In the genomic region with DNA sequence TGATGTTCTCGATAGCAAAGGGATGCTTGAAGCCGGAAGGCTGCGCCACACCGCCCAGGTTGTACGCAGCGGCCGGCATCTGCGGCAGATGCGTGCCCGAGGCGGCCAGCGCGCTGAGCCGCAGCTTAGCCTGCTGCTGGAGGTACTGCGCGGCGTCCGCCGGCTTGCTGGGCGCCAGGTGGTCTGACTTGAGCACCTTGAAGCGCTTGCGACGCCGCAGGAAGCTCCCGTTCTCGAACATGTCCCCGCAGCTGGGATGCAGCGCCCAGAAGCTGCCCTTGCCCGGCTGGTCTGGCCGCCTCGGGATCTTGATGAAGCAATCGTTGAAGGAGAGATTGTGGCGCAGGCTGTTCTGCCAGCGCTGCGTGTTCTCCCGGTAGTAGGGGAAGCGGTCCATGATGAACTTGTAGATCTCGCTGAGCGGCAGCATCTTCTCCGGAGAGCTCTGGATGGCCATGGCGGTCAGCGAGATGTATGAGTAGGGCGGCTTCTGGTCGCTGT, we compare ENCODE assay signal across 10 mouse cellular contexts. TPM values are rescaled to one million over a fixed set of nuclear protein-coding genes. Genes with fewer than 3 reads are reported as not detected.
DNase-seq lines count a peak whose midpoint lies in the region; ATAC-seq lines count a peak whose summit lies in the region.
"Had no signal": no experiment of that assay in that cellular context is flagged by ENCODE, and none has a peak within 500 bp of the region (broad histone marks: within the 10 kb centered on the region; RNA-seq: fewer than 3 reads in every experiment).

No protein-coding gene starts in this region.

- under 1% methylated on average over 44 of the region's 44 CpGs for WGBS in kidney, embryonic 15.5 days
- WGBS in embryonic facial prominence, embryonic 11.5 days, result under 1% methylated on average over 44 of the region's 44 CpGs
- WGBS in limb, embryonic 10.5 days, result under 1% methylated on average over 44 of the region's 44 CpGs

- no peak overlapping the region for H3K9ac ChIP-seq in kidney, embryonic 15.5 days
- peak overlapping the region; percentile 28; the same call in 1 of the 2 replicates for H3K9ac ChIP-seq in embryonic facial prominence, embryonic 11.5 days (replicated peaks; ENCODE audit: low read length)

- peaks cover 43% of the 10 kb centered on the region for H3K4me1 ChIP-seq in kidney, embryonic 15.5 days
- H3K4me1 ChIP-seq in embryonic facial prominence, embryonic 11.5 days (ENCODE audit: control insufficient read depth, insufficient read depth, low read length), result peaks cover 4% of the 10 kb centered on the region
- peaks cover 43% of the 10 kb centered on the region for H3K4me1 ChIP-seq in limb, embryonic 10.5 days

- ATAC-seq in kidney, embryonic 15.5 days (replicated peaks; ENCODE audit: low FRiP score), result 0 out of 2 replicates have a peak, but pooled peaks have one; percentile 25
- ATAC-seq in embryonic facial prominence, embryonic 11.5 days (replicated peaks; ENCODE audit: insufficient number of reproducible peaks, low FRiP score, low TSS enrichment, low read depth), result no peak

- H3K4me2 ChIP-seq in kidney, embryonic 15.5 days, result peak overlapping the region; percentile 31
- peak overlapping the region; percentile 17 for H3K4me2 ChIP-seq in embryonic facial prominence, embryonic 11.5 days (ENCODE audit: low read depth, low read length)

- H3K36me3 ChIP-seq in kidney, embryonic 15.5 days, result no peaks in the 10 kb centered on the region
- no peaks in the 10 kb centered on the region for H3K36me3 ChIP-seq in embryonic facial prominence, embryonic 11.5 days (replicated peaks; ENCODE audit: control insufficient read depth, insufficient read depth, low read depth, low read length)
- no peaks in the 10 kb centered on the region for H3K36me3 ChIP-seq in limb, embryonic 10.5 days

- H3K9me3 ChIP-seq in kidney, embryonic 15.5 days (replicated peaks), result no peaks in the 10 kb centered on the region
- no peaks in the 10 kb centered on the region for H3K9me3 ChIP-seq in embryonic facial prominence, embryonic 11.5 days (replicated peaks; ENCODE audit: control insufficient read depth, low read length)
- H3K9me3 ChIP-seq in limb, embryonic 10.5 days (replicated peaks), result no peaks in the 10 kb centered on the region

- peaks cover 99% of the 10 kb centered on the region for H3K27me3 ChIP-seq in kidney, embryonic 15.5 days
- H3K27me3 ChIP-seq in embryonic facial prominence, embryonic 11.5 days (ENCODE audit: control insufficient read depth, insufficient read depth, low read length), result peaks cover 67% of the 10 kb centered on the region
- peaks cover 100% of the 10 kb centered on the region for H3K27me3 ChIP-seq in limb, embryonic 10.5 days (ENCODE audit: low read depth, poor library complexity, severe bottlenecking)

- peak overlapping the region; percentile 20 for H3K4me3 ChIP-seq in kidney, embryonic 15.5 days (replicated peaks)
- H3K4me3 ChIP-seq in embryonic facial prominence, embryonic 11.5 days (ENCODE audit: low read depth, low read length), result peak overlapping the region; percentile 21
- H3K4me3 ChIP-seq in limb, embryonic 10.5 days, result peak overlapping the region; percentile 34

- no peak overlapping the region for H3K27ac ChIP-seq in kidney, embryonic 15.5 days
- H3K27ac ChIP-seq in embryonic facial prominence, embryonic 11.5 days (replicated peaks; ENCODE audit: low read depth, low read length), result no peak overlapping the region
- no peak overlapping the region for H3K27ac ChIP-seq in limb, embryonic 10.5 days

- no peak for DNase-seq in kidney, adult 9 months
- DNase-seq in embryonic facial prominence, embryonic 11.5 days (ENCODE audit: low spot score), result peak; percentile 36
- DNase-seq in limb, embryonic 10.5 days (ENCODE audit: low spot score), result no peak
- DNase-seq in retina, embryonic 14.5 days (ENCODE audit: low spot score), result peak; percentile 36
- DNase-seq in gastrocnemius, postnatal 4 days (ENCODE audit: low spot score in 2 of 2), result no peak
- no peak for DNase-seq in spleen, adult 18-20 months
- DNase-seq in spleen, adult 12 weeks (ENCODE audit: low spot score), result no peak
- DNase-seq: kidney, adult 11 months had no signal

RNA-seq across cellular contexts. Expression of a gene that starts 1.0 kb away (rescaled TPM):
- polyA plus RNA-seq in kidney, embryonic 15.5 days (2015; fragmentation: Nextera tagmentation; extraction: Ambion mirVana), result 0.09 and 0.13 TPM in 2 replicates
- polyA plus RNA-seq in embryonic facial prominence, embryonic 11.5 days (2014; fragmentation: Nextera tagmentation; extraction: Ambion mirVana), result 0.31 and 0.33 TPM in 2 replicates
- 0.05 and 0.08 TPM in 2 replicates for polyA plus RNA-seq in limb, embryonic 10.5 days (2016; fragmentation: Nextera tagmentation; extraction: Ambion mirVana)
- not detected for total RNA-seq in gastrocnemius, postnatal 4 days (2021)
- polyA plus RNA-seq: small intestine, adult 2 months had no signal

Comparison
In these comparisons a context has a peak if more than half of its experiments do, and no peak if none do; other contexts are left out.
1. DNase-seq: peak in embryonic facial prominence, embryonic 11.5 days (single experiment) and retina, embryonic 14.5 days (single experiment); none in kidney, adult 9 months (single experiment), limb, embryonic 10.5 days (single experiment), gastrocnemius, postnatal 4 days (0 of 2), spleen, adult 18-20 months (0 of 2) and spleen, adult 12 weeks (single experiment).
2. Peak in every context shown above with its lines, with median percentiles within 50 percentile points of each other: H3K4me3 ChIP-seq.